Mouse (Mus musculus) embryonic facial prominence, embryonic 10.5 days (tissue): ENCODE data around the gene Gm3285. TPM values are rescaled to one million over a fixed set of nuclear protein-coding genes. Genes with fewer than 3 reads are reported as not detected.

ENCODE experiments used
- DNase-seq: peaks from one replicate; pipeline ENCODE4 v3.0.0-alpha.2; 2017; ENCODE audit warnings: low spot score
- H3K27ac ChIP-seq: fragments of 300-500 bp; sonication (generic); replicated peaks from 2 replicates; pipeline ENCODE4 v1.5.1; 2016; ENCODE audit warnings: mild to moderate bottlenecking
- H3K27me3 ChIP-seq: fragments of 300-500 bp; sonication (generic); replicated peaks from 2 replicates; pipeline ENCODE4 v1.6.1; 2016; ENCODE audit warnings: low read depth, mild to moderate bottlenecking; ENCODE audit not compliant: poor library complexity, severe bottlenecking
- H3K36me3 ChIP-seq: fragments of 300-500 bp; sonication (generic); replicated peaks from 2 replicates; pipeline ENCODE4 v1.6.1; 2016; ENCODE audit warnings: mild to moderate bottlenecking, moderate library complexity
- H3K4me1 ChIP-seq: fragments of 300-500 bp; sonication (generic); 2 replicates; pipeline ENCODE4 v1.6.1; 2016
- H3K4me3 ChIP-seq: fragments of 300-500 bp; sonication (generic); 2 replicates; pipeline ENCODE4 v1.5.1; 2016; ENCODE audit warnings: mild to moderate bottlenecking, moderate library complexity
- H3K9me3 ChIP-seq: fragments of 300-500 bp; sonication (generic); 2 replicates; pipeline ENCODE4 v1.6.1; 2016; ENCODE audit warnings: mild to moderate bottlenecking
- WGBS: fragments of 180-500 bp; shearing (Covaris S2); methylation state at CpG from one replicate; pipeline ENCODE4 v1.1.7; 2016; 5-methylcytosine and 5-hydroxymethylcytosine counted together
- polyA plus RNA-seq: library from polyadenylated mRNA; unstranded; fragments of >200 nt; fragmentation: Nextera tagmentation; extraction: Ambion mirVana; gene quantifications from 2 replicates; pipeline ENCODE4 v1.2.1, GENCODE M21; 2016

Gm3285 gene
- not detected in 2 replicates for polyA plus RNA-seq

- 46% methylated on average over 7 of the region's 7 CpGs for WGBS
- Histone ChIP-seq H3K36me3 (no peaks in the 10 kb centered on the region), H3K9me3 (no peaks in the 10 kb centered on the region), H3K4me3 (no peak within 1 kb of the TSS), H3K27me3 (no peaks in the 10 kb centered on the region), H3K4me1 (peaks cover 10% of the 10 kb centered on the region), H3K27ac (no peak within 1 kb of the TSS)
- DNase-seq, result no peak
Measured at GRCm38 (mm10) chr10:77861675-77862074, at the start of gene Gm3285. Gm3285 (plus strand) TSS chr10:77861975.

DNA sequence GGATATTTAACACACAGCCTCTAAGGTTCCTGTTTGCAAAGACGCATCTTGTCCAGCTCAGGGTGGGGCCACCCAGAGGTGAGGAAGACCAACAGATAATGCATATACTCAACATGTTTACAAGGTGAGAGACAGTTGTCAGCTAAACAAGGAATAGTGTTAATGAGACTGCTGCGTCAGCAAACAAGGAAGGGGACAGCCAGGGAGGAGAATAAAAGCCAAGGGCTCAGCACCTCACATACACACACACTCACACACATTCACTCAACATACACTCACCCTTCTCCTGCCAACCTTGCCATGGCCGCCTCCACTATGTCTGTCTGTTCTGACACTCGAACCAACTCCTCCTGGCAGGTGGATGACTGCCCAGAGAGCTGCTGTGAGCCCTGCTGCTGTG, 47.4 kb upstream of the Gm3285 start, which contains the start of gene Gm2696:
TSS of gene Gm2696 (plus strand) at position 301 of the 400 bp plus-strand sequence.
- no peak within 1 kb of the TSS for H3K4me3 ChIP-seq
- no peaks in the 10 kb centered on the region for H3K9me3 ChIP-seq
- H3K4me1 ChIP-seq, result no peaks in the 10 kb centered on the region
- no peak within 1 kb of the TSS for H3K27ac ChIP-seq
- 57% methylated on average over 4 of the region's 4 CpGs for WGBS
- no peaks in the 10 kb centered on the region for H3K36me3 ChIP-seq
- DNase-seq, result no peak
- H3K27me3 ChIP-seq, result no peaks in the 10 kb centered on the region

- Histone ChIP-seq H3K4me3 (no peak overlapping the region), H3K4me1 (no peaks in the 10 kb centered on the region), H3K27ac (no peak overlapping the region), H3K36me3 (no peaks in the 10 kb centered on the region), H3K27me3 (no peaks in the 10 kb centered on the region), H3K9me3 (no peaks in the 10 kb centered on the region)
- DNase-seq, result peak; percentile 43
- WGBS, result 34% methylated on average over 5 of the region's 5 CpGs
Measured at GRCm38 (mm10) chr10:77815514-77815913, 46.3 kb upstream of the Gm3285 start.

DNA sequence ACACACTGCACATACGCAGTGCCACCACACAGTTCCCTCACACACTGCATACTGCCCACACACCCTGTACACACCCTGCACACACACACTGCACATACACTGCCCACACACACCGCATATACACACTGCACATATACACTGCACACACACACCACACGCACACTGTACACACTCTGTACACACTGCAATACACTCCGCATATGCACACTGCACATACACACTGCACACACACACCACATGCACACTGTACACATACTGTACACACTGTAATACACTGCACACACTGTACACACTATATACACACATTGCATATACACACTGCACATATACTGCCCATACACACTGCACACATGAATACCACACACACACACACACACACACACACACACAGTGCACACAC, 43.3 kb upstream of the Gm3285 start:
- H3K27ac ChIP-seq, result no peak overlapping the region
- H3K4me3 ChIP-seq, result no peak overlapping the region
- no peak for DNase-seq
- H3K27me3 ChIP-seq, result no peaks in the 10 kb centered on the region
- H3K9me3 ChIP-seq, result 0 out of 2 replicates have a peak, but pooled peaks cover 2% of the 10 kb centered on the region
- 93% methylated on average over 4 of the region's 4 CpGs for WGBS
- no peaks in the 10 kb centered on the region for H3K36me3 ChIP-seq
- no peaks in the 10 kb centered on the region for H3K4me1 ChIP-seq

GRCm38 (mm10) chr10:77819203-77819602, 42.6 kb upstream of the Gm3285 start:
- WGBS, result 29% methylated on average over 4 of the region's 4 CpGs
- no peaks in the 10 kb centered on the region for H3K4me1 ChIP-seq
- H3K27ac ChIP-seq, result no peak overlapping the region
- H3K4me3 ChIP-seq, result no peak overlapping the region
- 0 out of 2 replicates have a peak, but pooled peaks cover 2% of the 10 kb centered on the region for H3K9me3 ChIP-seq
- no peaks in the 10 kb centered on the region for H3K36me3 ChIP-seq
- DNase-seq, result no peak
- no peaks in the 10 kb centered on the region for H3K27me3 ChIP-seq

DNA sequence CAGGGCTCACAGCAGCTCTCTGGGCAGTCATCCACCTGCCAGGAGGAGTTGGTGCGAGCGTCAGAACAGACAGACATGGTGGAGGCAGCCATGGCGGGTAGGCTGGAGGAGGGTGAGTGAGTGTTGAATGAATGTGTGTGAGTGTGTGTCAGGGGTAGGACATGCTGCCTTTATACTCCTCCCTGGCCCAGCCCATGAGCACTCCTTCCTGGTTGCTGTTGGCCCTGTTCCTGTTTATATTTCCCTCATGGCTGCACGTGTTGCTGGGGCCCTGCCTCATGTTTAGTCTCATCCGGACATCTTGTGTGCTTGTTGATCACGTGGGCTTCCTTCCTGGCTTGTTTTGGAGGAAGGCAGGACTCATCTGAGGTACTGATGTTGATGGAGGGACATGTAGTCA, 34.8 kb upstream of the Gm3285 start, which contains the start of gene Krtap10-4:
TSS of gene Krtap10-4 (minus strand) at position 145 of the 400 bp plus-strand sequence.
- no peak within 1 kb of the TSS for H3K27ac ChIP-seq
- no peaks in the 10 kb centered on the region for H3K36me3 ChIP-seq
- 78% methylated on average over 6 of the region's 6 CpGs for WGBS
- 0 out of 2 replicates have a peak, but pooled peaks cover 2% of the 10 kb centered on the region for H3K9me3 ChIP-seq
- no peaks in the 10 kb centered on the region for H3K27me3 ChIP-seq
- DNase-seq, result no peak
- no peak within 1 kb of the TSS for H3K4me3 ChIP-seq
- no peaks in the 10 kb centered on the region for H3K4me1 ChIP-seq

GRCm38 (mm10) chr10:77835647-77836046, 26.1 kb upstream of the Gm3285 start, which contains the start of gene Krtap10-10:
Krtap10-10 (plus strand) TSS chr10:77835947.
- H3K4me1 ChIP-seq, result no peaks in the 10 kb centered on the region
- H3K27me3 ChIP-seq, result no peaks in the 10 kb centered on the region
- DNase-seq, result no peak
- no peaks in the 10 kb centered on the region for H3K9me3 ChIP-seq
- H3K36me3 ChIP-seq, result no peaks in the 10 kb centered on the region
- no peak within 1 kb of the TSS for H3K4me3 ChIP-seq
- WGBS, result 69% methylated on average over 9 of the region's 9 CpGs
- H3K27ac ChIP-seq, result no peak within 1 kb of the TSS

GRCm38 (mm10) chr10:77839006-77839405, 22.8 kb upstream of the Gm3285 start:
- Histone ChIP-seq H3K4me3 (no peak overlapping the region), H3K4me1 (no peaks in the 10 kb centered on the region), H3K27me3 (no peaks in the 10 kb centered on the region), H3K36me3 (no peaks in the 10 kb centered on the region), H3K27ac (no peak overlapping the region), H3K9me3 (peaks cover 12% of the 10 kb centered on the region)
- WGBS, result 80% methylated on average over 6 of the region's 6 CpGs
- DNase-seq, result no peak

DNA sequence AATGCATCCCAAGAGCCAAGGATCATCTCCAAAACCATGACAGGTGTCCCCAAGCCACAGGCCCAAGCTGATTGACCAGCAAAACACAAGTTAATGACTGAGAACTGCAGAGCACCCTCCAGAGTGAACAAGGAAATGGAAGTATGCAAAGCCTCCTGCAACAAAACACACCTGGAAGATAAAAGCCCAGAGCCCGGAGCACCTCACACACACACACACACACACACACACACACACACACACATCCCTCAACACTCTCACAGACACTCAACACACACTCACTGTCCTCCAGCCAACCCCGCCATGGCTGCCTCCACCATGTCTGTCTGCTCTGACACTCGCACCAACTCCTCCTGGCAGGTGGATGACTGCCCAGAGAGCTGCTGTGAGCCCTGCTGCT, 15.3 kb upstream of the Gm3285 start, which contains the start of gene Gm36176:
TSS of gene Gm36176 (plus strand) at position 301 of the 400 bp plus-strand sequence.
- no peaks in the 10 kb centered on the region for H3K27me3 ChIP-seq
- DNase-seq, result no peak
- no peaks in the 10 kb centered on the region for H3K36me3 ChIP-seq
- WGBS, result 77% methylated on average over 3 of the region's 3 CpGs
- H3K4me1 ChIP-seq, result no peaks in the 10 kb centered on the region
- H3K27ac ChIP-seq, result no peak within 1 kb of the TSS
- no peak within 1 kb of the TSS for H3K4me3 ChIP-seq
- H3K9me3 ChIP-seq, result peaks cover 22% of the 10 kb centered on the region

- no peak overlapping the region for H3K27ac ChIP-seq
- H3K4me3 ChIP-seq, result no peak overlapping the region
- WGBS, result 16% methylated on average over 2 of the region's 2 CpGs
- no peak for DNase-seq
- H3K36me3 ChIP-seq, result no peaks in the 10 kb centered on the region
- no peaks in the 10 kb centered on the region for H3K27me3 ChIP-seq
- H3K9me3 ChIP-seq, result peaks cover 22% of the 10 kb centered on the region
- H3K4me1 ChIP-seq, result no peaks in the 10 kb centered on the region
Measured at GRCm38 (mm10) chr10:77846961-77847360, 14.8 kb upstream of the Gm3285 start.

- 74% methylated on average over 2 of the region's 2 CpGs for WGBS
- no peaks in the 10 kb centered on the region for H3K27me3 ChIP-seq
- H3K4me3 ChIP-seq, result no peak overlapping the region
- H3K9me3 ChIP-seq, result peaks cover 22% of the 10 kb centered on the region
- no peak overlapping the region for H3K27ac ChIP-seq
- H3K36me3 ChIP-seq, result no peaks in the 10 kb centered on the region
- DNase-seq, result no peak
- H3K4me1 ChIP-seq, result no peaks in the 10 kb centered on the region
Measured at GRCm38 (mm10) chr10:77847538-77847937, 14.2 kb upstream of the Gm3285 start.

DNA sequence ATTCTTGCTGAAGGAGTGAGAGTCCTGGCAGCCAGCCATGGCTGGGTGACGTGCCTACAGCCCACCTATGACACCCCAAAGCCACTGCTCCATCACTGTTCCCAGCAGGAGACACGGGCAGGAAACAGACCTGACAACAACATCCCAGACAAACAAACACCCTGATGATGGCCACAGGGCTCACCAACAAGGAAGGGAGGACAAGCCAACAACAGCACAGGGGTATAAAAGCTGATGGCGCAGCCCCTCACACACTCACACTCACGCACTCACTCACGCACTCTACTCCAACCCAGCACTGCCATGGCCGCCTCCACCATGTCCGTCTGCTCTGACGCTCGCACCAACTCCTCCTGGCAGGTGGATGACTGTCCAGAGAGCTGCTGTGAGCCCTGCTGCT, 9.2 kb upstream of the Gm3285 start, which contains the start of gene Gm10318:
TSS of gene Gm10318 (plus strand) at position 301 of the 400 bp plus-strand sequence.
- no peaks in the 10 kb centered on the region for H3K36me3 ChIP-seq
- H3K27me3 ChIP-seq, result no peaks in the 10 kb centered on the region
- DNase-seq, result no peak
- no peak within 1 kb of the TSS for H3K4me3 ChIP-seq
- 66% methylated on average over 9 of the region's 9 CpGs for WGBS
- peaks cover 6% of the 10 kb centered on the region; the same call in 1 of the 2 replicates for H3K9me3 ChIP-seq
- no peak within 1 kb of the TSS; the same call in 1 of the 2 replicates for H3K27ac ChIP-seq
- H3K4me1 ChIP-seq, result no peaks in the 10 kb centered on the region

DNA sequence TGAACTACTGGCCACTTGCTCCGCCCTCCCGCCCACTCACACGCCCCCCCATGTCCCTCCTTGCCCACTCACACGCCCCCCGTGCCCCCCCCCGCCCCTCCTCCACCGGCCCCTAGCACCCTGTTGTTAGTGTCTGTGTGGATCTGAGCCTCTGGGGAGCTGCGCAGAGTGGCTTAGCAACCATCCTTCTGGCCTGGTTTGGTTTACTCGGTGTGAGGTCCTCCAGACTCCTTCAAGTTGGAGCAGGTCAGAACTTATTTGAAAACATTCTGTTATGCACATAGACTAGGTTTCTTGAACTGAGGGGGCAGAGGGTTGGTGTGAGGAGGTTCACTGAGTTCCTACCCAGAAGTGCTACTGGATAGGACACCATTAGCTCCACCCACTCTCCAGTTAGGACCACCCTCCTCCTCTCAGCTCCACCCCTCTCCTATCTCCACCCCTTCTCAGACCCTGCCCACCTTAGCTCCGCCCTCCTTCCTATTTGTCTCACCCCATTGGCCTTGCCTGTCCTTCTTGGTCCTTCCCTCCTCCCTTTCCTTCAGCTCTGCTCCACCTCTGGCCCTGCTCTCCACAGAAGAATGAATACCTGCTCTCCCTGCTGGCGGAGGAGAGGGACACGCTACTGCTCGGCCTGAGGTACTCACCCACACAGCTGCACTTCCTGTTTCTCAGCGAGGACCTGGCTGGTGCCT, 2.4 kb downstream of the Gm3285 start:
- Histone ChIP-seq H3K4me3 (peak overlapping the region; percentile 51), H3K27ac (peak overlapping the region; percentile 61; the same call in 1 of the 2 replicates), H3K9me3 (no peaks in the 10 kb centered on the region), H3K4me1 (peaks cover 10% of the 10 kb centered on the region), H3K36me3 (no peaks in the 10 kb centered on the region), H3K27me3 (no peaks in the 10 kb centered on the region)
- WGBS, result 38% methylated on average over 14 of the region's 14 CpGs
- peak; percentile 71 for DNase-seq
